Mouse (Mus musculus): Measurements from ENCODE around the gene Olfr55. TPM values are rescaled to one million over a fixed set of nuclear protein-coding genes. Genes with fewer than 3 reads are reported as not detected.
"Not testable (repeated sequence)": the region's sequence is repeated elsewhere in the genome, so short reads cannot be mapped to it uniquely, and the experiment has no call there.

Olfr55 gene
- total RNA-seq (2021) = not detected

GRCm38 (mm10) chr17:33168147-33168546 is at the start of gene Olfr55:
Olfr55 (plus strand) TSS chr17:33168447.
- intact Hi-C loops (cut with DNase I); DNase-seq: not testable (repeated sequence)

GRCm38 (mm10) chr17:33124546-33124945 is 43.7 kb upstream of the Olfr55 start:
- intact Hi-C loops (cut with DNase I) = no loop called here
- no peak for DNase-seq

GRCm38 (mm10) chr17:33126257-33126656 is 42.0 kb upstream of the Olfr55 start:
- intact Hi-C loops (cut with DNase I) = no loop called here

GRCm38 (mm10) chr17:33139261-33139820 is 28.9 kb upstream of the Olfr55 start, which contains the start of gene Morc2b:
Morc2b (minus strand) TSS chr17:33139683.
- intact Hi-C loops (cut with DNase I) = no loop called here
- DNase-seq = no peak

More at GRCm38 (mm10) chr17:33126257-33126656, 42.0 kb upstream of the Olfr55 start:
- DNase-seq = no peak

GRCm38 (mm10) chr17:33191002-33191401 is 22.8 kb downstream of the Olfr55 start, which contains the start of gene Olfr239:
Olfr239 (plus strand) TSS chr17:33191302.
- DNase-seq; intact Hi-C loops (cut with DNase I): not testable (repeated sequence)

GRCm38 (mm10) chr17:33221590-33221989 is 53.3 kb downstream of the Olfr55 start, which contains the start of gene Olfr1564:
Olfr1564 (minus strand) TSS chr17:33221690.
- intact Hi-C loops (cut with DNase I) = no loop called here
- DNase-seq = no peak

Other genes starting within 250 kb of the Olfr55 start
- 10 to 100 TPM; 13.7 to 15.7 TPM for gene Cyp4f13, start 221.0 kb upstream of the Olfr55 start, total RNA-seq (2021)
- 1 to 10 TPM; 3.0 to 4.0 TPM for gene Zfp472, start 202.6 kb upstream of the Olfr55 start, total RNA-seq (2021)
- gene Zfp952, start 175.3 kb upstream of the Olfr55 start, total RNA-seq (2021) = 1 to 10 TPM; 7.9 to 8.5 TPM
- 1 to 10 TPM; 6.2 to 6.4 TPM for gene Zfp763, start 135.0 kb upstream of the Olfr55 start, total RNA-seq (2021)
- gene 4921501E09Rik, start 100.4 kb upstream of the Olfr55 start, total RNA-seq (2021) = not detected
- 1 to 10 TPM; 5.8 to 8.2 TPM for gene Zfp563, start 79.1 kb upstream of the Olfr55 start, total RNA-seq (2021)
- not detected for gene Morc2b, start 28.8 kb upstream of the Olfr55 start, total RNA-seq (2021)
- gene Olfr239, start 22.9 kb downstream of the Olfr55 start, total RNA-seq (2021) = not detected
- under 1 TPM; 0.12 to 0.19 TPM for gene Olfr1564, start 53.2 kb downstream of the Olfr55 start, total RNA-seq (2021)
- gene Zfp955a, start 86.7 kb downstream of the Olfr55 start, total RNA-seq (2021) = 10 to 100 TPM; 11.5 to 12.1 TPM
- gene Olfr63, start 96.2 kb downstream of the Olfr55 start, total RNA-seq (2021) = not detected
- gene Zfp955b, start 121.1 kb downstream of the Olfr55 start, total RNA-seq (2021) = 10 to 100 TPM; 14.4 to 15.5 TPM
- gene Zfp81, start 190.4 kb downstream of the Olfr55 start, total RNA-seq (2021) = 10 to 100 TPM in 1 of 2 experiments, 1 to 10 TPM in 1; 7.6 to 10.0 TPM
- 1 to 10 TPM; 6.6 to 6.8 TPM for gene Zfp101, start 226.2 kb downstream of the Olfr55 start, total RNA-seq (2021)

Measured in heart, postnatal 10 days (tissue).